Mouse (Mus musculus) c-Kit-positive CD71-positive TER-119-positive erythroid progenitor cells, embryonic 14.5 days (primary cell): ENCODE results near the gene Prss38.

Source experiments
- DNase-seq: peaks from one replicate; pipeline ENCODE4 v3.0.0-alpha.2; 2013; ENCODE audit warnings: low spot score

Gene Prss38

DNA sequence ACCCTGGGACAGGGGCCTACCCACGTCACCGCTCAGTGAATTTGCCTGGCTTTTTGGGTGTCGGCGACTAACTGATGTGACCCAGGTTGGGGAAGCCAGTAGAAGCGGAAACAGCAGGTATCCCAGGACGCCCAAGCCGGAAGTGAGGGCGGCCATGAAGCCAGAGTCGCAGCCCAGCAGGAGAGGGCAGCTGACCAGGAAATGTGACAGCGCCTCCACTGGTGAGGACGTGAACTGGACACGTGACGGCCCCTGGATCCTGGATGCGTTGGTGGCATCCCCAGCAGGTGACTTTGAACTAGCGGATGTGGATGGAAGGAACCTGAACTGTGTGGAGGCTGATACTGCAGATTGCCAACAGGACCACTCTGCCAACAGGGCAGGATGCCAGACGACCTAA lies at the start of gene Prss38:
Gene Prss38, minus strand, starts transcription at position 183 of the 400 bp plus-strand sequence.
- DNase-seq, result no peak

DNA sequence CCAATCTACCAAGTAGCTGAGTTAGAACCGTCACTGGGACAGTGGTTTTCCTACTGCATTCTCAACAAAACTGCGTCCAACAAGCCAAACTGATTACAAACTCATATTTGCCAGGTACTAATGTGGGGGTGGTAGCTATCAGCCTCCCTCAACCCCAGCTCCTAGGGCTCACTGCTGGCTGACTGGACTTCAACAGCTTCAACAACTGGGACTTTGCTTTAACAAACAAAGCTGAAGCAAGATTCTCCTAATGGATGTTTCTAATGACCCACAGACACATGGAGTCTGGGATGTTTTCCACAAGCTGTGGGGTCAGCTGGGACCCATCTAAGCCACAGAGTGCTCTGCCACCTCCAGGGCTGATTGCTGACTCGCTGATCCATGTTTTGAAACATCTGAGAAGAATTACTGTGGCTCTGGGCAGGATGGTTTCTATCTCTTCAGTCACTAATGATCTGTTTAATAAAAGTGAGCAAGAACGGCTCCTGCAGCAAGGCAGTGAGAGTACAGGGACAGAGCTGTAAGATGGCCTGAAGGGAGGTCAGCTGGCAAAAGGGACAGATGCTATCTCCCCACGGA lies 47.6 kb upstream of the Prss38 start:
- DNase-seq, result no peak

DNA sequence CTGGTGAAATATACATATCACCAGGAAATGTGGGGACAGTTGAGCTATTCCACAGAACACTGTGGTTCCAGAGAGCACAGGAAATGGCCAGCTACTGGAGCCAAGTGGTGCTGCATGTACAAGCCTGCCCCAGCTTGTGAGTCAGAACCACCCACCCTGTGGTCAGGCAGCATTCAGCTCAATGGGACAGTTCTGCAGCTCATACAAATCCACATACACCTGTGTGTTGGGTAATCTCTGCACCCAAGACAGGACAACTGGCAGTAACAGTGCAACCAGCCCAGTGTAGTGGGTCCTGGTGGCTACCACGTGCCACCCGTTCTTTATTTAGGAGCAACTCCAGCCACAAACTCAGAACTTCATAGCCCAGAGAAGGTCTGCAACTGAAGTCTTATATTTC lies 46.5 kb upstream of the Prss38 start:
- no peak for DNase-seq

DNA sequence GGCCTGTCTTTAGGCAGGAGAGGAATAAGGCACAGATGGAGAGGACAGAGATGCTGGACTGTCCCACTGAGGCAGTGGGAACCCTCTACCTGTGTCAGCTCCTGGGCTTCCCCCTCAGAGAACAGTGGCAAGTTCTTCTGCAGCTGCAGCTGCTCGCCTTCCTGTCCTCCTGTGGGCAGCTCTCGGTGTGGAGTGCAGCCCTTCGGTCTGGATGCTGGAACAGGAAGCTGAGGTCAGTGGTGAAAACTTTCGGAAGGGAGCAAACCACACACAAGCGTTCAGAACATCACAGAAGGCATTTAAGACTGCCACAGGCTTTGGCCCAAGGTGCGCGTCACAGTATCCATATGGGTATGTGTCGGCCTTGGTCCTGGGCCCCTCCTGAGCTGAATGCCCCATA lies 46.0 kb upstream of the Prss38 start:
- no peak for DNase-seq

GRCm38 (mm10) chr11:59418708-59419107 lies 43.3 kb upstream of the Prss38 start:
- DNase-seq, result no peak

DNA sequence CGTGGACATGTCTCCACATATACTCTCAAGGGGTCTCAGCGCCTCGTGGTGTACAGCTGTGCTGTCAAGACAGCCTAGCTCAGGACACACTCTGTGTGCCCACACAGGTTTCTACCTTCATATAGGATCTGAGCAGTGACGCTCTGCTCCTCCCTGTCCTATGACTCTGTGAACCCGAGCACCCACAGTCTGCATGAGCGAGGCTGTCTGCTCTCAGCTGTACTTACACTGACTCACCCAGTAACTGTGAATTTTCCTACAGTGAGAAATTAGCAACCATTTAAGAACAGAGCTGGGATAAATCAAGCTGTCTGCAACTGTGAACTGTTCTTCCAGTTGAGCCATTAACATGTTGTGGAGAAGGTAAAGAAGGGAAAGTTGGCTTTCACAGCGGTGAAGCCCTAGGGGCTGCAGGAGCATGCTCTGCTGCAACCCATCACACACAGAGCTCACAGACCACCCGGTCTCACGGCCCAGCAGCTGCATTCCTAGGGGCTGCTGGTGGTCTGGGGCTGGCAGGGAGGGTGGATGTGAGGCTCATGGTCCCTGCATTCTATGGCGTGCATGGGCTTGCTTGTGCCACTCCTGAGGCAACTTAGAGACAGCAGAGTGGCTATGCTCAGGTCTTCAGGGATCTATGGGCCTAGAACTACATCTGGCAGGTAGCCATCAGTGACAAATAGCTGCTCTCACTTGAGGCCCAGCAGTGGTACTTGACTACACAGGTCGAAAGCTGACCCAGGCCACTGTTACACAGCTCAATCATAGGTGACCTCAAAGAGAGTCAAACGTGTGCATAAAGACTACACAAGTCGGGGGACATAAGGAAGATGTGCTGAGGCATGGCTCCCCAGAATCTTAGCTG lies 37.8 kb upstream of the Prss38 start:
- no peak for DNase-seq

DNA sequence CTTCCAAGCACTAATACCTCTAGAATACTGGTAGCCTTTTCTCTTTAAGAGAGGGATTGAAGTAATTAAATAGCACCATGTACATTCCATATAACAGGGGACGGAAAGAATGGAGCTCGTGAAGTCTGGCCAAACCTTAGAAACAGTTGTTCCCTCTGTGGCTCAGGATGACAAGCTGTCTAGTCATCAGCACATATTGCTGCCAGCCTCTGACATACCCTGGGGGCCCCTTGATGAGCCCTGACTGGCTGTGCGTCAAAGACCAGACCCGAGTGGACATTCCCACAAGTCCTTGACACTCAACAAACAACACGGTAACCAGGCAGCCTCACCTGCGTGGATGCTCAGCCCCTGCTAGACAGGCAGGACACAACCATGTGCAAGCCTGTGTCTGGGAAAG lies 36.6 kb upstream of the Prss38 start:
- no peak for DNase-seq

GRCm38 (mm10) chr11:59410851-59411250 lies 35.4 kb upstream of the Prss38 start:
- no peak for DNase-seq

DNA sequence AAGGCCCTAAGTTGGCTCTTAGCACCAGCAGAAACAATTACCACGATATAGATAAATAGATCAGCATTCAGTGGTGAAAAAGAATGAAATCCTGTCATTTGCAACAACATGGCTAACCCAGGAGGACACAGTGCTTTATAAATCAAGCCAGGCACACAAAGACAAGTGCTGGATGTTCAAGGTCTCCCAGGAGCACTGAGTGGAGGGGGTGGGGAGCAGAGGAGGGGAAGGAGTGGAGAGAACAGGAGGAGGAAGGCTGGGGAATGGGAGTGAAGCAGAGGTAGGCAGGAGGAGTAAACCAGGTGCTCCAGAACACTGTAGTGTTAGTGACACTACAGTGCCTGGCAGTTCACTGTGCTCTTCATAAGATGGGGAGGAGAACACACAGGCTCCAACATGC lies 30.3 kb upstream of the Prss38 start:
- DNase-seq, result no peak

DNA sequence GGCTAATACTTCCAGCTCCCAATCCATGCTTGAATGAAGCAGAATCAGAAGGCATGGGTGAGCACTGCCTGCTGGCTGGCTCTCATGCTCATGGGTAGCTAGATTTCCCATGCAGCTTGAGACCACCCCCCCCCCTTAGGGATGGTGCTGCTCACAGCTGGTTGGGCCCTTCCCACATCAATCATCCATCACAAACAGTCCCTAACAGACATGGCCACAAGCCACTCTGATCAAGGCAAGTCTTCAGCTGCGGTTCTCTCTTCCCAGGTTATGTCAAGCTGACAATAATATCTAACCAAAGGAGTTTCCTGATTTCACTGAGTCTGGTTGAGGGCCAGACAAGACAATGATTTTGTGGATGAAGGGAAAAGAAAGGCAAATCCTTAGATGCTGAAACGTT lies 25.4 kb upstream of the Prss38 start:
- no peak for DNase-seq

- DNase-seq, result no peak
Observed at GRCm38 (mm10) chr11:59399830-59400229, 24.4 kb upstream of the Prss38 start.

DNA sequence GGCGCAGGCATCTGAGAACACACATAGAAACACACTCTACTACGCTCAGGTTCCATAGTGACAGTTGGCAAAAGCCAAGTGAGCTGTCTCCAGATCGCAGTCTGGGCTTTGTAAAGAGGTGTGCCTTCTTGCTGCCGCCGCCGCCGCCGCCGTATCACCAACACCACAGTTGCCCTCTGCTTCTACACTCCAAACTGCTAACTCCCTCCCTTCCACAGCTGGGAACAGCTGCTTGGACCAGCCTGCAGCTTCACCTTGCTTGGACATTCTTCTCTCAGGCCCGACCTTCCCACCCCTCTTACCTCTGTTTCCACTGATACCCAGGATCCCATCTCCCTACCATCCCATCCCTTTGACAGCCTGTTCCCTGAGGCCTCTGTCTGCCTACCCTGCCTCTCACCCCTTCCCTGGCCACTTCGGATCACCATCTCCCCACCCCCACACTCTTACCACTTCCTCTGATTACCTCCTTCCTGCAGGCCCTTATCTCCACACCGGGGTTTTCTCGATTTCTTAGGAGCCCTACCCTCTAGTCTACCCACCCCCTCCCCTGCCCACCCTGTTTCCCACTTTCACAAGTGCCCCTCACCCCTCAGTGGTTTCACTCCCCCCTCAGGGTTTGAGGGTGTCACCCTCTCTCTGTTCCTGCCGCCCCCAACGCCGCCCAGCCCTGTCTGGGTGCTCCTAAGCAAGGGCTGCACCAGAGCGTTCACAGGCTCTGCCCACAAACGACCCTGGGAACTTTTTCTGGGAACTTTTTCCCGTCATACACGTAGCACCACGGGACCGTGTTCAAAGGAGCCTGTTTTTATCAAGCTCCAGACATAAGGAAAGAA lies 22.3 kb upstream of the Prss38 start:
- no peak for DNase-seq

GRCm38 (mm10) chr11:59394451-59394850 lies 19.0 kb upstream of the Prss38 start:
- DNase-seq, result no peak

DNA sequence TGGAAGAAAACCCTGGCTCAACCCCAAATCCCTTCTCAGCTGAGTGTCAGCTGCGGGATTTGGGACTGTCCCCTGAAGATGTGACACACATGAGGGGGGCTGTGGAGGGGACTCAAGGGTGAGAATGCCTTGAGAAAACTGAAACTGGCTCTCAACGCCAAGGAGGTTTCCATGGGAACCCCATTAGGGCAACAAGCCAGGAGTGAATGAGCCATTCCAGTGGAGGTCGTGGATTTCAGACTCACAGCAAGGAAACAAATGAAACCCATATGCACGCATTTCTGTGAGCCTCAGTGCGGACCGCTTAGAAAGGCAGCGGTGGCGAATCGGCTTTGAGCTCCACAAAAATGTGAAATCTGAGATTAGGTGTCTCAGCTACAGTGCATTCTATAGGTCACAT lies 18.1 kb upstream of the Prss38 start:
- no peak for DNase-seq

- no peak for DNase-seq
Observed at GRCm38 (mm10) chr11:59392300-59392699, 16.8 kb upstream of the Prss38 start.

DNA sequence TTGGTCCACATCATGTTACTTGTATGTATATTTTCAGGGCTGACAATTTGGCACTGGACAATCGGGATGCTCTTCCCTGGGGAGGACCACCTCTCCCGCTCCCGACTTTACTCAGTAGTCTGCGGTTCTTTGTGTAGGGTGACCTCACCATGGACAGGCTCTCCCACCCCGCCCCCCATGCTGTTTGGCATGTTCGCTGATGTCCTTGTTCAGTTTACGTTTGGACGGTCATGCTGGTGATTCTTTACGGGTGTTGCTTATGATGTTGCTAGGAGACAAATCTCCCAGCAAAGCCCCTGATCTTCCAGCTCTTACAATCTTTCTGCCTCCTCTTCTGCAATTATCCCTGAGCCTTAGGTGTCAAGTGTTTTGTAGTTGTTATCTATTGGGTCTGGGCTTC lies 15.0 kb upstream of the Prss38 start:
- no peak for DNase-seq

DNA sequence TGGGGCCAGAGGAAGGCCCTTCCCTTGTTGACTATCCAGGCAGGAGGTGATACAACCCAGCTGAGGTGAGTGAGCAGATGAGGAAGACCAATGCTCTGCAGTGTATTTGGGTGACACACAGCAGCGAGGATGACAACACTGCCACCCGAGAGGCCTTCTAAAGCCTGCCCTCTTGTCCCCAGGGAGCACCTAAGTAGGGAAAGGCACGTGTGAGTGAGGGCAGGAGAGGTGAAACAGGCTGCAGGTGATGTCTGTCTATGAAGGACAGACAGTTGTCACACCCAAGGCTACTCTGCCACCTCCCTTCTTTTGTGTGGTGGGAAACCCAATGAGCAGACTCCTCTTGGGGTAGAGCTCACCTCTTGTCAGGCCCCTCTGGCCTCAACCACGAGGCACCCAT lies 14.2 kb upstream of the Prss38 start:
- no peak for DNase-seq

DNA sequence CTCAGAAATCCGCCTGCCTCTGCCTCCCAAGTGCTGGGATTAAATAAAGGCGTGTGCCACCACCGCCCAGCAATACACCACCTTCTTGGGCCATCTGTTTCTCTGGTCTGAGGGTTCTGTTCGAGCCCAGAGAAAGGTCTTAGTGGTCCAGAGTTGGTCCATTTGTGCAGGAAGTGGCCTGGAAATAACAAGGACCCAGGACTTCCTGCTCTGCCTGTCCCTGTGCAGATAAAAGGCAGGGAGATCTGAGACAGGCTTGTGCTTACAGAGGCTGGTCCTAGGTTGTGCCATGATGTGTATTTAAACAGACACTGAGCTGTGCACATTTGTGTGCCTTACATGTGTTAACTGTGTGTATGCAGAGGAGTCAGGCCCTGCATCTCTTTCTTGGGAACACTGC lies 13.3 kb upstream of the Prss38 start:
- DNase-seq, result no peak

GRCm38 (mm10) chr11:59387471-59387870 lies 12.0 kb upstream of the Prss38 start:
- DNase-seq, result no peak

- no peak for DNase-seq
Observed at GRCm38 (mm10) chr11:59385123-59385522, 9.7 kb upstream of the Prss38 start.

- DNase-seq, result no peak
Observed at GRCm38 (mm10) chr11:59384441-59384959, 9.0 kb upstream of the Prss38 start.

DNA sequence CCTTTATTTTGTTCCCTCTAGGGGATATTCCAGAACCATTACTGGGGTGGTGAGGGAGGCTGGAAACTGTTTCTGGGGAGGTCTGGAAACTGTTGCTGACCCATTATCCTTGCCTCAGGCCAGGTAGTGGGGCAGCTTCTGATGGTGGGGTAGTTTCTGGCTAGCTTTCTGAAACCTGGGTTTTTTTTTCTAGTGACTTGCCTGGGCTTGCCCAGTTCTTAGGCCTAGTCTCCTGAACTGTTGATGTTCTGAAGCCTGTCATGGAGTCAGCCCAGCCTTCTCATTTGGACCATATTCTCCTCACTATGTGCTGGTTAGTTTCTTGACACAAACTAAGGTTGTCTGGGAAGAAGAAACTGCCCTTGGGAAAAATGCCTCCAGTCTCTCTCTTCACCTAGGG lies 4.1 kb upstream of the Prss38 start:
- no peak for DNase-seq

DNA sequence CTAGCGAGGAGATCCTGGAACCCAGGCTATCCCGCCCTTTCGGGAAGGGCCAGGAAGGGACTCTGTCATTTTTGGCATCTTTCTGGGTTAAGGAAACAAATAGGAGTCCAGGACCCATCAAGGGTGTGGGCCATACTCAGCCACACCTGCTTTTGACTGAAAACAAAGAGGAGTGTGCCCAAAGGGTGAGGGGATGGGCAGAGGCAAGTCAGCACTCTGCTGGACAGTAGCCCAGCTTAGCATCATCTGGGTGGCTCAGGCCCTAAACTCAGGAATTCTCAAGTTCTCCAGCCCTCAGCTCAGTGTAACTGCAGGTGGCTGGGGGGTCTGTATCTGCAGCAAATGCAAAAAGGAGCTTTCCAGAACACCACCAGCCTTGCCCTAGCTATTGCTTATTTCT lies 2.5 kb upstream of the Prss38 start:
- no peak for DNase-seq
